Mouse (Mus musculus) erythroblast, embryonic 14.5 days (primary cell): ENCODE measurements at regions not wholly inside any gene's neighbourhood (a gene's known extent, or its start where the extent isn't known, plus 50 kb on each side); places are given as distances from the start of the nearest gene placed in this dataset.

Experiments
- H3K27me3 ChIP-seq: 2 replicates; pipeline ENCODE4 v1.6.1; 2012; ENCODE audit warnings: inconsistent platforms; ENCODE audit not compliant: control insufficient read depth
- H3K36me3 ChIP-seq: 2 replicates; pipeline ENCODE4 v1.6.1; 2012; ENCODE audit warnings: mild to moderate bottlenecking, inconsistent platforms; ENCODE audit not compliant: control insufficient read depth
- H3K4me1 ChIP-seq: 2 replicates; pipeline ENCODE4 v1.6.1; 2012; ENCODE audit warnings: inconsistent platforms; ENCODE audit not compliant: control insufficient read depth
- H3K4me3 ChIP-seq: replicated peaks from 2 replicates; pipeline ENCODE3; 2012; ENCODE audit warnings: moderate library complexity, mild to moderate bottlenecking, inconsistent platforms
- H3K9me3 ChIP-seq: 2 replicates; pipeline ENCODE4 v1.6.1; 2012; ENCODE audit warnings: low read length, inconsistent platforms, mixed read lengths; ENCODE audit not compliant: control insufficient read depth
- GATA1 ChIP-seq: IDR thresholded peaks from 2 replicates; pipeline ENCODE4 v1.6.1; 2012; ENCODE audit warnings: low read length, inconsistent platforms, mixed read lengths
- TAL1 ChIP-seq: IDR thresholded peaks from 3 replicates; pipeline ENCODE4 v1.6.1; 2012; ENCODE audit warnings: low read length, inconsistent platforms, mixed read lengths

GRCm38 (mm10) chr10:84002744-84003143, 280.1 kb downstream of the 1500009L16Rik start:
- no peaks in the 10 kb centered on the region for H3K36me3 ChIP-seq
- no peaks in the 10 kb centered on the region for H3K27me3 ChIP-seq
- TF ChIP-seq GATA1 (no peak), TAL1 (no peak)
- H3K4me1 ChIP-seq, result no peaks in the 10 kb centered on the region
- no peaks in the 10 kb centered on the region for H3K9me3 ChIP-seq
- no peak overlapping the region for H3K4me3 ChIP-seq

- H3K9me3 ChIP-seq, result peaks cover 3% of the 10 kb centered on the region; the same call in 1 of the 2 replicates
- H3K4me1 ChIP-seq, result no peaks in the 10 kb centered on the region
- TF ChIP-seq GATA1, result no peak
- TF ChIP-seq TAL1, result no peak
- no peaks in the 10 kb centered on the region for H3K27me3 ChIP-seq
- H3K4me3 ChIP-seq, result no peak overlapping the region
- no peaks in the 10 kb centered on the region for H3K36me3 ChIP-seq
Observed at GRCm38 (mm10) chr10:84003601-84004149, 281.0 kb downstream of the 1500009L16Rik start.

- no peak for TF ChIP-seq TAL1
- no peak for TF ChIP-seq GATA1
- no peak overlapping the region for H3K4me3 ChIP-seq
- H3K4me1 ChIP-seq, result no peaks in the 10 kb centered on the region
- H3K9me3 ChIP-seq, result peaks cover 3% of the 10 kb centered on the region; the same call in 1 of the 2 replicates
- no peaks in the 10 kb centered on the region for H3K36me3 ChIP-seq
- H3K27me3 ChIP-seq, result no peaks in the 10 kb centered on the region
Observed at GRCm38 (mm10) chr10:84008923-84009322, 286.3 kb downstream of the 1500009L16Rik start.

GRCm38 (mm10) chr10:84019381-84019780, 296.7 kb downstream of the 1500009L16Rik start:
- Histone ChIP-seq H3K9me3 (no peaks in the 10 kb centered on the region), H3K36me3 (no peaks in the 10 kb centered on the region)

GRCm38 (mm10) chr10:84020023-84020620, 297.5 kb downstream of the 1500009L16Rik start:
- H3K4me1 ChIP-seq, result no peaks in the 10 kb centered on the region
- H3K27me3 ChIP-seq, result no peaks in the 10 kb centered on the region
- H3K9me3 ChIP-seq, result no peaks in the 10 kb centered on the region
- no peak overlapping the region for H3K4me3 ChIP-seq
- TF ChIP-seq TAL1 (no peak), GATA1 (no peak)
- H3K36me3 ChIP-seq, result no peaks in the 10 kb centered on the region

More at GRCm38 (mm10) chr10:84019381-84019780, 296.7 kb downstream of the 1500009L16Rik start:
- Histone ChIP-seq H3K27me3 (no peaks in the 10 kb centered on the region), H3K4me1 (no peaks in the 10 kb centered on the region), H3K4me3 (no peak overlapping the region)
- TF ChIP-seq GATA1, result no peak
- TF ChIP-seq TAL1, result no peak

- Histone ChIP-seq H3K4me3 (no peak overlapping the region), H3K9me3 (no peaks in the 10 kb centered on the region), H3K36me3 (no peaks in the 10 kb centered on the region), H3K27me3 (no peaks in the 10 kb centered on the region), H3K4me1 (no peaks in the 10 kb centered on the region)
- TF ChIP-seq GATA1 (no peak), TAL1 (no peak)
Observed at GRCm38 (mm10) chr10:84021167-84022120, 298.8 kb downstream of the 1500009L16Rik start.

GRCm38 (mm10) chr10:84024294-84024693, 301.6 kb downstream of the 1500009L16Rik start:
- no peak overlapping the region for H3K4me3 ChIP-seq
- H3K4me1 ChIP-seq, result no peaks in the 10 kb centered on the region
- no peak for TF ChIP-seq TAL1
- no peak for TF ChIP-seq GATA1
- H3K27me3 ChIP-seq, result no peaks in the 10 kb centered on the region
- 0 out of 2 replicates have a peak, but pooled peaks cover 2% of the 10 kb centered on the region for H3K9me3 ChIP-seq
- H3K36me3 ChIP-seq, result no peaks in the 10 kb centered on the region

- Histone ChIP-seq H3K27me3 (no peaks in the 10 kb centered on the region), H3K4me1 (no peaks in the 10 kb centered on the region), H3K36me3 (no peaks in the 10 kb centered on the region), H3K9me3 (0 out of 2 replicates have a peak, but pooled peaks cover 2% of the 10 kb centered on the region), H3K4me3 (no peak overlapping the region)
- TF ChIP-seq GATA1 (no peak), TAL1 (no peak)
Observed at GRCm38 (mm10) chr10:84024901-84025300, 302.2 kb downstream of the 1500009L16Rik start.

GRCm38 (mm10) chr10:84026798-84027197, 304.1 kb downstream of the 1500009L16Rik start:
- no peaks in the 10 kb centered on the region for H3K36me3 ChIP-seq
- H3K9me3 ChIP-seq, result peaks cover 5% of the 10 kb centered on the region
- no peaks in the 10 kb centered on the region for H3K4me1 ChIP-seq
- no peak for TF ChIP-seq GATA1
- TF ChIP-seq TAL1, result no peak
- H3K4me3 ChIP-seq, result no peak overlapping the region
- H3K27me3 ChIP-seq, result no peaks in the 10 kb centered on the region
